Mouse (Mus musculus): ENCODE data around the gene Calhm1.

GRCm38 (mm10) chr19:47166758-47167157, 22.7 kb upstream of the Calhm1 start:
- TF ChIP-seq CTCF (IDR thresholded peaks at IDR 0.05; ENCODE audit: extremely low read depth, insufficient read depth, low read length) (no peak), POLR2A (IDR thresholded peaks at IDR 0.05; ENCODE audit: extremely low read depth, insufficient read depth, low read length) (no peak)

Data from cortical plate, adult 2 months (tissue).